Mouse (Mus musculus) heart, postnatal 25 days (tissue): Measurements from ENCODE around the gene Eng. TPM values are rescaled to one million over a fixed set of nuclear protein-coding genes. Genes with fewer than 3 reads are reported as not detected.

Source experiments
- DNase-seq: peaks from one replicate; pipeline ENCODE4 v3.0.0; 2022; ENCODE audit warnings: low spot score
- intact Hi-C: fragments of 180-260 bp; cut with DNase I; formaldehyde crosslinking; loops from one replicate; pipeline ENCODE4 v1.15.1; 2025
- total RNA-seq, 2 experiments: library from RNA; stranded (reverse); gene quantifications; 2 replicates each; pipeline ENCODE4 v1.2.3; 2021

Gene Eng
- total RNA-seq, 2 experiments from 2014 or later = 126 to 140 TPM

GRCm38 (mm10) chr2:32639632-32640031 lies 6.8 kb upstream of the Eng start:
- intact Hi-C loops = loop anchor here (2.0 to 10.0 kb wide), 2 partner anchors 15 to 205 kb away; partner anchors contain the start of gene Stxbp1
- DNase-seq = no peak

GRCm38 (mm10) chr2:32640550-32641051 lies 5.8 kb upstream of the Eng start:
- DNase-seq = no peak
- intact Hi-C loops = loop anchor here (2.0 kb wide), 1 partner anchor 14 kb away; no protein-coding TSS in a partner anchor

GRCm38 (mm10) chr2:32641810-32642209 lies 4.6 kb upstream of the Eng start:
- DNase-seq = no peak
- intact Hi-C loops = loop anchor here (2.0 kb wide), 1 partner anchor 13 kb away; no protein-coding TSS in a partner anchor

GRCm38 (mm10) chr2:32642813-32643212 lies 3.6 kb upstream of the Eng start:
- DNase-seq = peak; percentile 68
- intact Hi-C loops = no loop called here

GRCm38 (mm10) chr2:32644083-32644482 lies 2.3 kb upstream of the Eng start:
- intact Hi-C loops = no loop called here
- DNase-seq = no peak

GRCm38 (mm10) chr2:32644799-32645475 lies 1.5 kb upstream of the Eng start:
- no peak for DNase-seq
- intact Hi-C loops = no loop called here

- intact Hi-C loops = loop anchor here (2.0 kb wide), 1 partner anchor 13 kb away; no protein-coding TSS in a partner anchor
These were observed 748 bp upstream of the Eng start for GRCm38 (mm10) chr2:32645647-32646046.

GRCm38 (mm10) chr2:32647366-32647765 lies 971 bp downstream of the Eng start:
- DNase-seq = no peak
- intact Hi-C loops = loop anchor here (2.0 kb wide), 1 partner anchor 15 kb away; no protein-coding TSS in a partner anchor

More at GRCm38 (mm10) chr2:32645647-32646046, 748 bp upstream of the Eng start:
- DNase-seq = no peak

GRCm38 (mm10) chr2:32653764-32654163 lies 7.4 kb downstream of the Eng start:
- intact Hi-C loops = loop anchor here (2.0 kb wide), 1 partner anchor 13 kb away; no protein-coding TSS in a partner anchor
- no peak for DNase-seq

- DNase-seq = no peak
- intact Hi-C loops = loop anchor here (2.0 kb wide), 1 partner anchor 14 kb away; no protein-coding TSS in a partner anchor
These were observed 8.5 kb downstream of the Eng start for GRCm38 (mm10) chr2:32654743-32655393.

DNA sequence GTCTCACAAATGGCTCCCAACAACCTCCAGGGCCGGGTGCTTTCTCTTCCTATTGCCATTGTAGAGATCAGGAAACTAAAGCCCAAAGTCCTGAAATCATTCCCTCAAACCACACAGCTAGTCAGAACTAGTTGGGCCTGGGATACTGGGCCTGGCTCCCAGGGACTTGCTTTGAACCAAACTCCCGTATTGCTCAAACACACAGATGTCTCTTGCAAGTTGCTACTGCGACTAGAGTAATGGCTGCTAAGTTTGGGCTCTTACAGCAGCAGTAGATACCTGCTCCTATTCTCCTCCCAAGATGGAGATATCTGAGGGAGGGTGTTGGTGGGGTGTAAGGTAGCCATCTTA lies 9.0 kb downstream of the Eng start:
- intact Hi-C loops = loop anchor here (2.0 kb wide), 1 partner anchor 15 kb away; no protein-coding TSS in a partner anchor
- no peak for DNase-seq

DNA sequence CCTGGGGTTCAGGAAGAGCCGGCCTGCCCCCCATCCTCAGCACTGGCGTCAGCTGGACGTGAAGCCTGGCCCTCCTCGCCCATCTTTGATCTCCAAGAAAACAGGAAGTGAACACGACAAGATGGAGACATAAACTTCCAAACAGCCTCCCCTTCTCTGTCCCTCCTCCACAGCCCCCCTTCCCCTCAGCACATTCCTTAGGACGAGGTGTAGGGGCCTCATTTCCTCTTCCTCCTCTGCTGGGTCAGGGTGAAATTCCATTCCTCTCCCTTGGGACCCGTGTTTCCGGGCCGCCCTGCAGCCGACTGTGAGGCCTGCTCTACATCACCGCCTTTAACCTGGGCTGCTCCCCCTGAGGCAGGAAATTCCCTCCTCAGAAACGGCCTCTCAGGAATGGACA lies 9.4 kb downstream of the Eng start:
- intact Hi-C loops = loop anchor here (2.0 kb wide), 1 partner anchor 15 kb away; no protein-coding TSS in a partner anchor
- peak; percentile 81 for DNase-seq

DNA sequence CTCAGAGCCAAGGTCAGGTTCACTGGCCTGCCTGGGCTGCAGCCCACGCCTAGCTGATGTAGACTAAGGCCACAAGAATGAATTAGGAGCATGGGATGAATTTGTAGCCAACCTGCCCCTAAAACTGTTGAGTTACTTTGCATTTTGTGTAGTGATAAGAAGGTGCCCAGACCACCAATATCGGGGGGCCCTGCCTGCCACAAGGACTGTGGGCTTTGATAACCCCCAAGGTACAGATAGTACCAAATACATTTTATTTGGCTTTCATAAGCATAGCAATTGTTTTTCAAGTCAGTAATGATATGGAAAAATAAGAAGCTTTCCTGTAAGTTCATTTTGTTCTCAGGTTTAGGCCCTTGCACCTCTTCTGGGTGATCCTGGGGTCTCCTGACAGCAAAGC lies 12.5 kb downstream of the Eng start:
- DNase-seq = no peak
- intact Hi-C loops = no loop called here

GRCm38 (mm10) chr2:32661509-32662107 lies 15.2 kb downstream of the Eng start:
- intact Hi-C loops = loop anchor here (2.0 kb wide), 1 partner anchor 27 kb away; no protein-coding TSS in a partner anchor
- DNase-seq = peak; percentile 61

DNA sequence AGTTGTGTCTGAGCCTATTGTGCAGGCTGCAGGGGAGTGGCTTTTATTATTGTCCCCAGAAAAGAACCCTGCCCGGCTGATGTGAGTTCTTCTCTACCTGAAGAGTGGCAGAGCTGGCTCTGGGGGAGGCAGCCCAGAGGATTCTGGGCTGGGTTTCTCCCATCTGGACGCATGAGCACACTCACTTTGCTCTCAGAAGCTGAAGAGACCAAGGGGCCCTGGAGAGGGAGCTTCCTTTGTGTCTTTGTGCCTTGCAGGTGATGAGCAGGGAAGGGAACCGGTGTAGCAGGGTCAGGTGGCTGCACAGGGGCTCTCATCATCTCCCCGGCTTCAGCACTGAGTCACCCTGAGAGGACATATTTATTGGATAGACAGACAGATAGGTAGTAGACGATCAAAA lies 15.9 kb downstream of the Eng start:
- no peak for DNase-seq
- intact Hi-C loops = no loop called here

- no peak for DNase-seq
- intact Hi-C loops = no loop called here
These were observed 18.9 kb downstream of the Eng start for GRCm38 (mm10) chr2:32665345-32665744.

GRCm38 (mm10) chr2:32665853-32666252 lies 19.5 kb downstream of the Eng start:
- no peak for DNase-seq
- intact Hi-C loops = no loop called here

DNA sequence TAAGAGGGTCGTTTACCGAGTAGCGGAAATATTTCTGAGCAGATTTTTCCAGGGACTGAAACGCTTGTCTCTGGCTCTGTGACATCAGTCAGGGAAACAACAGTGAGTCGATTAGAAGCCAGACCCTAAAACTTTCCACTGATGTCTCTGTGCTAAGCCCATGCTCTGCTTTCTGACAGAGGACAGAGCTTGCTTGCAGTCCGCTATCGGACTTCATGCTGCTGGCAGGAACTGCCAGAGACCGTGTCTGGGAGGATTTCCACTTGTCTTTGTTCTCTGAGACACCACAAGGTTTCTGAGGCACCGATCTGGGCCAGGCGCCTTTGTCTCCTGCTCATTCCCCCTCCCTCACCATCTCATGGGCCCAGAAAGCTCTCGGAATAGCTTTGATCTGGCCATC lies 21.4 kb downstream of the Eng start:
- intact Hi-C loops = no loop called here
- no peak for DNase-seq

- intact Hi-C loops = no loop called here
These were observed 21.8 kb downstream of the Eng start for GRCm38 (mm10) chr2:32668176-32668575.

DNA sequence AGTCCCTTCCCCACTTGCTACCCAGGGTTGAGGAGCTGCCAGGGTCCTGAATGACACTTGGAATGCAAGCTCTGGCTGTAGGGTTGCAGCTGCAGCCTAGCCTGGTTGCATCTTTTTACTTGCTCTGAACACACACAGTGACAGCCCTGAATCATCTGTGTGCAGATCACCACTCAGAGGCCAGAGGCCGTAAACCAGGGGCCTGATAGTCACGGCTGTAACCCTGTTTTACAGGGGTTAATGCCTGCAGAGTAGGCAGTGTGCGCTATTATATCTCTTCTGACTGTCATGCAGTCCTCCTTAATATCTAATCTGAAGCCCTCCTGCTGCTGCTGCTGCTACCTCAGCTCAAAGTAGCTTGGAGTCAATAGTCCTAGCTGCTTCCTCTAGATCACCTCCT lies 23.5 kb downstream of the Eng start:
- no peak for DNase-seq
- intact Hi-C loops = no loop called here

More at GRCm38 (mm10) chr2:32668176-32668575, 21.8 kb downstream of the Eng start:
- no peak for DNase-seq
